Mouse (Mus musculus): ENCODE results near the gene Bmi1.

DNA sequence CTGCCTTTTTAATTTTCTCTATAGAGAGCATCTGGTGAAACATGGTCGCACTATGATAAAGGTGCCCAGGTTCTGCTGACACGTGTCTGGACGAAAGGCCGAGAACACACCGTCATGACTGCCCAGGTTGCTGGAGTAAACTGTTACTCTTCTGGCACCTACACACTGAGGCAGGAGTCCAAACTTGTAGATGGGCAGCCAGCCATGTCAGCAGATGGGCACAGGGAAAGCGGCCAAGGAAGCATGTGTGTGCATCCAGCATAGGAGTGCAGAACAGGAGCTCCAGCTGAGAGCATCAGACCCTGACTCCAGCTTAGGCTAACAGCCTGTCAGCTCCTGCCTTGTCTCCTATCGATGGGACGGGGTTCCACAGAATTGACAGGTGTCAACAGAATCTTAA, 41.8 kb upstream of the Bmi1 start:
- TF ChIP-seq CTCF (IDR thresholded peaks at IDR 0.05; ENCODE audit: extremely low read depth, insufficient read length, insufficient replicate concordance, low read depth, low read length) (no peak), POLR2A (IDR thresholded peaks at IDR 0.05; ENCODE audit: low read depth, low read length) (no peak)

Measured in small intestine, adult 2 months (tissue).